Mouse (Mus musculus) lung, embryonic 16.5 days (tissue): Measurements from ENCODE around the gene Lamtor2. TPM values are rescaled to one million over a fixed set of nuclear protein-coding genes. Genes with fewer than 3 reads are reported as not detected.
A peak's percentile ranks its signal among the peaks of the same experiment; 100 is the strongest.

Experiments used
- ATAC-seq: fragments of 200-750 bp; cut with Nextera tagmentation; 2 replicates; pipeline ENCODE4 v1.8.0; 2017; ENCODE audit warnings: low read depth, mild to moderate bottlenecking, moderate library complexity
- H3K27ac ChIP-seq: fragments of 300-500 bp; sonication (generic); 2 replicates; pipeline ENCODE4 v1.5.1; 2014; ENCODE audit warnings: mild to moderate bottlenecking, control low read depth, low read length
- H3K27me3 ChIP-seq: fragments of 300-500 bp; sonication (generic); 2 replicates; pipeline ENCODE4 v1.6.1; 2014; ENCODE audit warnings: low read depth, low read length, mixed read lengths; ENCODE audit not compliant: control insufficient read depth, insufficient read depth
- H3K36me3 ChIP-seq: fragments of 300-500 bp; sonication (generic); 2 replicates; pipeline ENCODE4 v1.6.1; 2014; ENCODE audit warnings: low read length; ENCODE audit not compliant: control insufficient read depth, insufficient read depth
- H3K4me1 ChIP-seq: fragments of 300-500 bp; sonication (generic); replicated peaks from 2 replicates; pipeline ENCODE4 v1.6.1; 2014; ENCODE audit warnings: low read length, mixed read lengths; ENCODE audit not compliant: control insufficient read depth, insufficient read depth
- H3K4me2 ChIP-seq: fragments of 300-500 bp; sonication (generic); 2 replicates; pipeline ENCODE4 v1.6.1; 2014; ENCODE audit warnings: low read depth, low read length, control low read depth
- H3K4me3 ChIP-seq: fragments of 300-500 bp; sonication (generic); 2 replicates; pipeline ENCODE4 v1.5.1; 2014; ENCODE audit warnings: mild to moderate bottlenecking, low read length, control low read depth
- H3K9ac ChIP-seq: fragments of 300-500 bp; sonication (generic); 2 replicates; pipeline ENCODE4 v1.6.1; 2014; ENCODE audit warnings: low read length, control low read depth
- H3K9me3 ChIP-seq: fragments of 300-500 bp; sonication (generic); 2 replicates; pipeline ENCODE4 v1.6.1; 2016; ENCODE audit warnings: low read length; ENCODE audit not compliant: control insufficient read depth
- WGBS: fragments of 180-500 bp; shearing (Covaris S2); extraction: QIAGEN DNeasy Blood & Tissue Kit; methylation state at CpG from one replicate; pipeline ENCODE4 v1.1.7; 2014; 5-methylcytosine and 5-hydroxymethylcytosine counted together
- polyA plus RNA-seq: library from polyadenylated mRNA; unstranded; fragments of >200 nt; fragmentation: Nextera tagmentation; extraction: Ambion mirVana; gene quantifications from 2 replicates; pipeline ENCODE4 v1.2.1, GENCODE M21; 2015

Lamtor2 gene
- polyA plus RNA-seq, 1 experiment from 2014 or later = 169 TPM

GRCm38 (mm10) chr3:88503881-88504746, 48.8 kb downstream of the Lamtor2 start:
- H3K36me3 ChIP-seq = no peaks in the 10 kb centered on the region
- no peak overlapping the region for H3K4me3 ChIP-seq
- H3K9me3 ChIP-seq = no peaks in the 10 kb centered on the region
- peaks cover 28% of the 10 kb centered on the region for H3K4me1 ChIP-seq
- no peaks in the 10 kb centered on the region for H3K27me3 ChIP-seq
- 42% methylated on average over 8 of the region's 8 CpGs for WGBS
- ATAC-seq = peak; percentile 14; the same call in 1 of the 2 replicates
- H3K27ac ChIP-seq = peak overlapping the region; percentile 82
- H3K4me2 ChIP-seq = no peak overlapping the region; the same call in 1 of the 2 replicates
- H3K9ac ChIP-seq = no peak overlapping the region

GRCm38 (mm10) chr3:88503505-88503863, 49.4 kb downstream of the Lamtor2 start:
- H3K36me3 ChIP-seq = no peaks in the 10 kb centered on the region
- H3K4me1 ChIP-seq = peaks cover 28% of the 10 kb centered on the region
- H3K4me2 ChIP-seq = peak overlapping the region; percentile 98
- peak overlapping the region; percentile 82 for H3K27ac ChIP-seq
- no peak overlapping the region for H3K9ac ChIP-seq
- no peaks in the 10 kb centered on the region for H3K9me3 ChIP-seq
- WGBS = 26% methylated on average over 4 of the region's 4 CpGs
- ATAC-seq = peak; percentile 21
- H3K27me3 ChIP-seq = no peaks in the 10 kb centered on the region
- H3K4me3 ChIP-seq = peak overlapping the region; percentile 82

GRCm38 (mm10) chr3:88502641-88503504, 50.0 kb downstream of the Lamtor2 start:
- Histone ChIP-seq H3K27me3 (no peaks in the 10 kb centered on the region), H3K36me3 (no peaks in the 10 kb centered on the region), H3K4me1 (peaks cover 28% of the 10 kb centered on the region), H3K4me2 (peak overlapping the region; percentile 98), H3K9ac (peak overlapping the region; percentile 89), H3K9me3 (no peaks in the 10 kb centered on the region), H3K4me3 (peak overlapping the region; percentile 82), H3K27ac (peak overlapping the region; percentile 85)
- under 1% methylated on average over 55 of the region's 55 CpGs for WGBS
- peak; percentile 94 for ATAC-seq

GRCm38 (mm10) chr3:88502031-88502571, 50.8 kb downstream of the Lamtor2 start:
- WGBS = 11% methylated on average over 11 of the region's 11 CpGs

GRCm38 (mm10) chr3:88501366-88502030, 51.4 kb downstream of the Lamtor2 start:
- Histone ChIP-seq H3K4me3 (peak overlapping the region; percentile 82), H3K9ac (peak overlapping the region; percentile 89), H3K4me2 (peak overlapping the region; percentile 98), H3K27ac (peak overlapping the region; percentile 85), H3K4me1 (peaks cover 28% of the 10 kb centered on the region), H3K9me3 (no peaks in the 10 kb centered on the region), H3K36me3 (no peaks in the 10 kb centered on the region), H3K27me3 (no peaks in the 10 kb centered on the region)
- no peak for ATAC-seq
- WGBS = 50% methylated on average over 6 of the region's 6 CpGs

More at GRCm38 (mm10) chr3:88502031-88502571, 50.8 kb downstream of the Lamtor2 start:
- Histone ChIP-seq H3K9me3 (no peaks in the 10 kb centered on the region), H3K4me2 (peak overlapping the region; percentile 98), H3K27ac (peak overlapping the region; percentile 85), H3K36me3 (no peaks in the 10 kb centered on the region), H3K27me3 (no peaks in the 10 kb centered on the region), H3K4me1 (peaks cover 28% of the 10 kb centered on the region), H3K4me3 (peak overlapping the region; percentile 82), H3K9ac (peak overlapping the region; percentile 89)
- no peak for ATAC-seq

- 39% methylated on average over 4 of the region's 4 CpGs for WGBS
These were observed 52.1 kb downstream of the Lamtor2 start for GRCm38 (mm10) chr3:88500655-88501365.

GRCm38 (mm10) chr3:88500087-88500486, 52.8 kb downstream of the Lamtor2 start:
- 82% methylated on average over 7 of the region's 7 CpGs for WGBS
- no peaks in the 10 kb centered on the region for H3K36me3 ChIP-seq

More at GRCm38 (mm10) chr3:88500655-88501365, 52.1 kb downstream of the Lamtor2 start:
- no peaks in the 10 kb centered on the region for H3K9me3 ChIP-seq
- H3K4me2 ChIP-seq = peak overlapping the region; percentile 98
- no peak for ATAC-seq
- H3K36me3 ChIP-seq = no peaks in the 10 kb centered on the region
- H3K4me1 ChIP-seq = peaks cover 28% of the 10 kb centered on the region
- peak overlapping the region; percentile 82 for H3K4me3 ChIP-seq
- H3K9ac ChIP-seq = no peak overlapping the region
- H3K27ac ChIP-seq = no peak overlapping the region
- H3K27me3 ChIP-seq = no peaks in the 10 kb centered on the region

More at GRCm38 (mm10) chr3:88500087-88500486, 52.8 kb downstream of the Lamtor2 start:
- H3K27ac ChIP-seq = no peak overlapping the region
- no peak for ATAC-seq
- no peak overlapping the region for H3K9ac ChIP-seq
- H3K9me3 ChIP-seq = no peaks in the 10 kb centered on the region
- no peak overlapping the region; the same call in 1 of the 2 replicates for H3K4me2 ChIP-seq
- no peak overlapping the region for H3K4me3 ChIP-seq
- H3K4me1 ChIP-seq = peaks cover 28% of the 10 kb centered on the region
- no peaks in the 10 kb centered on the region for H3K27me3 ChIP-seq
